Mouse (Mus musculus): ENCODE data around the gene Opn3. TPM values are rescaled to one million over a fixed set of nuclear protein-coding genes. Genes with fewer than 3 reads are reported as not detected.

Gene Opn3
- total and polyA plus RNA-seq, 3 experiments: 0.50 to 2.2 TPM; not detected in 1

DNA sequence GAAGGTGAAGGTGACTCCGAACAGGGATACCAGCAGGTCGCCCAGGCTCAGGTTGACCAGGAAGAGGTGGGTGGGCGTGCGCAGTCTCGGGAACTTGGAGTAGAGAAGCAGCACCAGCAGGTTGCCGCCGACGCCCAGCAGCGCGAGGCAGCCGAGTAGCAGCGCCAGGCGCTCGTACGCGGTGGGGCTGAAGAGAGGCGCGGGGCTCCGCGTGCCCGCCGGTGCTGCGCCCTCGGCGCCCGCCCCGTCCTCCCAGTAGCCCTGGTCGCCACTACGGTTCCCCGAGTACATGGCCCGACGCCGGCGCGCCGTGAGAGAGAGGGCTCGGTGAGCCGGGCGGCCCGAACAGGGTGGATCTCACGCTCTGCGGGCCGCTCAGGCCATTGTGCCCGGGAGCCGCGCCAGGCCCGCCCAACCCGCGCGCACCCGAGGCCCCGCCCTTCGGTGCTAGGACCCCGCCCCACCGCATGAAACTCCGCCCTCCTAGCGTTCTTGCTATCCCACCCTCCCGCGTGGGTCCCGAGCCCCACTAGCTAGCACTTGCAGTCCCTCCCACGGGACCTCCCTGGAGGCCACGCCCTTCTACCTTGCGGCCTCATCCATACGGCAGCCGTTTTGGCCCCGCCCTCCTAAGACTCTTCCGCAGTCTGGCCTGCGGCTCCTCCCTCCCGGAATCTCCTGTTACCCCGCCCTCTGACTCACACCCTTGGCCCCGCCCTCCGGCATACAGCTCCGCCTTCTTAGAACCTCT lies at the start of gene Opn3, which contains the start of gene Chml (continued):
- TF ChIP-seq ELF1 (IDR thresholded peaks at IDR 0.05; ENCODE audit: low read depth, low read length) (peak; percentile 79), CTCF (IDR thresholded peaks at IDR 0.05 in 2 of 3, conservative IDR thresholded peaks at IDR 0.05 in 1 of 3; ENCODE audit: control insufficient read depth in 1 of 3, insufficient read depth in 1 of 3, low read depth in 2 of 3, low read length in 3 of 3, poor library complexity in 1 of 3, severe bottlenecking in 1 of 3) (no peak), MYB (IDR thresholded peaks at IDR 0.05; ENCODE audit: low read depth, low read length) (no peak), EP300 (IDR thresholded peaks at IDR 0.05; ENCODE audit: low read depth in 1 of 2, low read length in 2 of 2) (no peak)

DNA sequence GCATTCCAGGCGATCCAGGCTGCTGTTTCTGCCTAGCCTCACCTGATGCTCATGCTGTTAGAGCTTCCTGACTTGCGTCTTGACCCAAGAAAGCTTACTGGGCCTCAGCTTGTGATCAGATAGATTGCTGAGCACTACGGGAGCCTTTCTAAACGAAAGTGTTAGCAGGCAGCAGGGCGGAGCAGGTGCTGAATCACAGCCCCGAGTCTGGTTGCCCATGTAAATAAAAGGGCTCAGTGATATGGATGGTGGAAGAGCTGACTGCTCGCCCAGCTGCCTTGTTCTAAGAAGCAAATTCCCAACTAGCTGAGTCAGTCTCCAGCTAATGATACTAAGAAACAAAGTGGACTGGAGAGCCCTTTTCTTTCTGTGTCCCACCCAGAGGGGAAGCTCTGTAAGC lies 33.2 kb upstream of the Opn3 start:
- H3K27me3 ChIP-seq (ENCODE audit: control insufficient read depth in 1 of 2, insufficient read depth in 2 of 2, low read length in 2 of 2): no peaks in the 10 kb centered on the region
- H3K27ac ChIP-seq (ENCODE audit: control insufficient read depth, low read depth, low read length): no peak overlapping the region
- H3K4me3 ChIP-seq (ENCODE audit: control insufficient read depth in 1 of 2, insufficient read depth in 1 of 2, low read depth in 2 of 2, low read length in 2 of 2): no peak overlapping the region
- no peak overlapping the region for H3K9ac ChIP-seq (ENCODE audit: control insufficient read depth, low read depth, low read length, poor library complexity, severe bottlenecking)
- H3K79me2 ChIP-seq (ENCODE audit: control insufficient read depth, insufficient read depth, low read length, poor library complexity): no peaks in the 10 kb centered on the region
- TF ChIP-seq SIN3A (IDR thresholded peaks at IDR 0.05; ENCODE audit: low read length): no peak
- H3K9me3 ChIP-seq (replicated peaks; ENCODE audit: insufficient read depth, low read length): no peaks in the 10 kb centered on the region
- H3K36me3 ChIP-seq (ENCODE audit: control insufficient read depth in 1 of 2, insufficient read depth in 2 of 2, low read length in 2 of 2): no peaks in the 10 kb centered on the region
- DNase-seq (ENCODE audit: low read depth, low spot score): no peak
- no peaks in the 10 kb centered on the region for H3K4me1 ChIP-seq (ENCODE audit: control insufficient read depth in 1 of 2, insufficient read depth in 2 of 2, low read length in 2 of 2)

DNA sequence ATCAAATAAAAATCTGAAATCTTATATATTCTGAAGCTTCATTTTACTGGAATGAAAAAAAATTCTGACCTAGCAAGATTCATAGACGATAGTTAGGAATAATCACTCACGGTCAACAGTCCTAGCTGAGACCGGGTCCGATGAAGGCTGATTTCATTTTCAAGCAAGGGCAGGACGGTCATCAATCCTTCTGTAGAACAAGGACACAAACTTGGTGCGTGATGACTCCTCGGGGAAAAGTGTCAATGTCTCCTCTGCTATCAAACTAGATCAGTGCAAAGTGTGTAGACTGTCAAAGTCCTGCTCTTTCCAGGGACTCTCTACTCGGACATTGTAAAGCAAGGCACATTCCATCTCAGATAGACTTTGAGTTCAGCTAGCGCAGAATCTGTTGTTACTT lies 24.3 kb upstream of the Opn3 start:
- no peak for DNase-seq (ENCODE audit: low read depth, low spot score)
- no peak for TF ChIP-seq MYC (IDR thresholded peaks at IDR 0.05; ENCODE audit: low read depth, low read length)
- TF ChIP-seq MEF2A (IDR thresholded peaks at IDR 0.05; ENCODE audit: extremely low read depth, insufficient replicate concordance, low read depth, low read length, poor library complexity, severe bottlenecking): no peak
- no peak for TF ChIP-seq EP300 (IDR thresholded peaks at IDR 0.05; ENCODE audit: low read depth in 1 of 2, low read length in 2 of 2)
- no peak for TF ChIP-seq CHD1 (IDR thresholded peaks at IDR 0.05; ENCODE audit: low read depth, low read length)
- TF ChIP-seq CTCF (IDR thresholded peaks at IDR 0.05 in 2 of 3, conservative IDR thresholded peaks at IDR 0.05 in 1 of 3; ENCODE audit: control insufficient read depth in 1 of 3, insufficient read depth in 1 of 3, low read depth in 2 of 3, low read length in 3 of 3, poor library complexity in 1 of 3, severe bottlenecking in 1 of 3): no peak
- H3K4me3 ChIP-seq (ENCODE audit: control insufficient read depth in 1 of 2, insufficient read depth in 1 of 2, low read depth in 2 of 2, low read length in 2 of 2): no peak overlapping the region
- H3K9me3 ChIP-seq (replicated peaks; ENCODE audit: insufficient read depth, low read length): no peaks in the 10 kb centered on the region
- no peaks in the 10 kb centered on the region for H3K4me1 ChIP-seq (ENCODE audit: control insufficient read depth in 1 of 2, insufficient read depth in 2 of 2, low read length in 2 of 2)
- no peak overlapping the region for H3K27ac ChIP-seq (ENCODE audit: control insufficient read depth, low read depth, low read length)
- no peak overlapping the region for H3K9ac ChIP-seq (ENCODE audit: control insufficient read depth, low read depth, low read length, poor library complexity, severe bottlenecking)
- no peaks in the 10 kb centered on the region for H3K36me3 ChIP-seq (ENCODE audit: control insufficient read depth in 1 of 2, insufficient read depth in 2 of 2, low read length in 2 of 2)
- H3K27me3 ChIP-seq (ENCODE audit: control insufficient read depth in 1 of 2, insufficient read depth in 2 of 2, low read length in 2 of 2): no peaks in the 10 kb centered on the region
- no peaks in the 10 kb centered on the region for H3K79me2 ChIP-seq (ENCODE audit: control insufficient read depth, insufficient read depth, low read length, poor library complexity)

DNA sequence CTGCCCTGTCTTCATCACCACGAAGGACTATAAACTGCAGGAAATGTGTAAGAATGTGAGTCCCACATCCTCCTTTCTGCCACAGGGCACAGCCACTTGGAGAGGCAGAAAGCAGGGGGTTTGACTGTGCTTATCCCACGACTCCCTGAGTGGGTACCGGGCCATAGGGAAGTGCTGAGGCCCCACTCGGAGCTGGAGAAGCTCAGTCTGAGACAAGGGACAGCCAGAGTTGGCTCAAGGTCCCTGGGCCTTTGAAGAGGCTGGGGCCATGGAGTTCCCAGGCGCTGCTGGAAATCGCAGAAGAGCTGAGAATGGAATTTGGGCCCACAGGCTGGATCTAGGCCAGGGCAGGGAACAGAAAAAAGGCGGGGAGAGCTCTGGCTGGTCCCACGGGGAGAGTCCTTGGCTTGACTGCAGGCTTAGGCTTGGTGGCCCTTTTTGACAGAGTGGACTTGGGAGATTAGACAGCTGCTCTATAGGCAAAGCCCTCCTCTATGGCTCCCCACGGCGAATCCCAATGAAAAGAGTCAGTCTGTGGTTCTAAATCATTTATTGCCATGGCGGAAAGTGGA lies 19.8 kb upstream of the Opn3 start:
- no peaks in the 10 kb centered on the region for H3K79me2 ChIP-seq (ENCODE audit: control insufficient read depth, insufficient read depth, low read length, poor library complexity)

More for the DNA sequence above, 19.8 kb upstream of the Opn3 start:
- H3K27me3 ChIP-seq (ENCODE audit: control insufficient read depth in 1 of 2, insufficient read depth in 2 of 2, low read length in 2 of 2): no peaks in the 10 kb centered on the region
- H3K27ac ChIP-seq (ENCODE audit: control insufficient read depth, low read depth, low read length): no peak overlapping the region
- no peaks in the 10 kb centered on the region for H3K9me3 ChIP-seq (replicated peaks; ENCODE audit: insufficient read depth, low read length)
- no peak for DNase-seq (ENCODE audit: low read depth, low spot score)
- H3K4me1 ChIP-seq (ENCODE audit: control insufficient read depth in 1 of 2, insufficient read depth in 2 of 2, low read length in 2 of 2): no peaks in the 10 kb centered on the region
- H3K36me3 ChIP-seq (ENCODE audit: control insufficient read depth in 1 of 2, insufficient read depth in 2 of 2, low read length in 2 of 2): no peaks in the 10 kb centered on the region
- TF ChIP-seq ELF1 (IDR thresholded peaks at IDR 0.05; ENCODE audit: low read depth, low read length): no peak
- TF ChIP-seq ETS1 (IDR thresholded peaks at IDR 0.05; ENCODE audit: low read depth, low read length): no peak
- no peak for TF ChIP-seq TCF12 (IDR thresholded peaks at IDR 0.05; ENCODE audit: low read depth, low read length)
- no peak for TF ChIP-seq CTCF (IDR thresholded peaks at IDR 0.05 in 2 of 3, conservative IDR thresholded peaks at IDR 0.05 in 1 of 3; ENCODE audit: control insufficient read depth in 1 of 3, insufficient read depth in 1 of 3, low read depth in 2 of 3, low read length in 3 of 3, poor library complexity in 1 of 3, severe bottlenecking in 1 of 3)
- TF ChIP-seq TAL1 (IDR thresholded peaks at IDR 0.05; ENCODE audit: low read length): no peak
- TF ChIP-seq BHLHE40 (IDR thresholded peaks at IDR 0.05; ENCODE audit: borderline replicate concordance, low read depth, low read length): no peak
- TF ChIP-seq POLR2AphosphoS5 (IDR thresholded peaks at IDR 0.05; ENCODE audit: borderline replicate concordance, low read depth, low read length): no peak
- TF ChIP-seq ZC3H11A (IDR thresholded peaks at IDR 0.05; ENCODE audit: low read depth, low read length): no peak
- no peak for TF ChIP-seq NELFE (IDR thresholded peaks at IDR 0.05; ENCODE audit: low read depth, low read length)
- TF ChIP-seq SIN3A (IDR thresholded peaks at IDR 0.05; ENCODE audit: low read length): no peak
- no peak overlapping the region for H3K4me3 ChIP-seq (ENCODE audit: control insufficient read depth in 1 of 2, insufficient read depth in 1 of 2, low read depth in 2 of 2, low read length in 2 of 2)
- no peak overlapping the region for H3K9ac ChIP-seq (ENCODE audit: control insufficient read depth, low read depth, low read length, poor library complexity, severe bottlenecking)
